Mouse (Mus musculus) hindbrain, embryonic 16.5 days (tissue): Measurements from ENCODE around the gene Gm10142. TPM values are rescaled to one million over a fixed set of nuclear protein-coding genes. Genes with fewer than 3 reads are reported as not detected.
"Not testable (repeated sequence)": the region's sequence is repeated elsewhere in the genome, so short reads cannot be mapped to it uniquely, and the experiment has no call there.

Source experiments
- ATAC-seq: fragments of 200-750 bp; cut with Nextera tagmentation; 2 replicates; pipeline ENCODE4 v1.8.0; 2017; ENCODE audit warnings: moderate TSS enrichment, moderate library complexity
- H3K27ac ChIP-seq: fragments of 300-500 bp; sonication (generic); 2 replicates; pipeline ENCODE4 v1.5.1; 2014; ENCODE audit warnings: low read depth, mild to moderate bottlenecking, control low read depth, low read length, moderate library complexity
- H3K27me3 ChIP-seq: fragments of 300-500 bp; sonication (generic); replicated peaks from 2 replicates; pipeline ENCODE4 v1.6.1; 2014; ENCODE audit warnings: low read length; ENCODE audit not compliant: control insufficient read depth, insufficient read depth
- H3K36me3 ChIP-seq: fragments of 300-500 bp; sonication (generic); 2 replicates; pipeline ENCODE4 v1.6.1; 2014; ENCODE audit warnings: mild to moderate bottlenecking, low read length, moderate library complexity, mixed read lengths; ENCODE audit not compliant: control insufficient read depth, insufficient read depth
- H3K4me1 ChIP-seq: fragments of 300-500 bp; sonication (generic); 2 replicates; pipeline ENCODE4 v1.6.1; 2014; ENCODE audit warnings: low read depth, low read length; ENCODE audit not compliant: control insufficient read depth, insufficient read depth
- H3K4me2 ChIP-seq: fragments of 300-500 bp; sonication (generic); 2 replicates; pipeline ENCODE4 v1.6.1; 2014; ENCODE audit warnings: mild to moderate bottlenecking, low read length, control low read depth, moderate library complexity
- H3K4me3 ChIP-seq: fragments of 300-500 bp; sonication (generic); 2 replicates; pipeline ENCODE4 v1.5.1; 2014; ENCODE audit warnings: mild to moderate bottlenecking, low read length, control low read depth, moderate library complexity
- H3K9ac ChIP-seq: fragments of 300-500 bp; sonication (generic); 2 replicates; pipeline ENCODE4 v1.6.1; 2014; ENCODE audit warnings: low read depth, mild to moderate bottlenecking, control low read depth, low read length, moderate library complexity
- H3K9me3 ChIP-seq: fragments of 300-500 bp; sonication (generic); 2 replicates; pipeline ENCODE4 v1.6.1; 2014; ENCODE audit warnings: mild to moderate bottlenecking, low read length, moderate library complexity; ENCODE audit not compliant: control insufficient read depth
- WGBS: fragments of 180-500 bp; shearing (Covaris S2); extraction: QIAGEN DNeasy Blood & Tissue Kit; methylation state at CpG from one replicate; pipeline ENCODE4 v1.1.7; 2014; 5-methylcytosine and 5-hydroxymethylcytosine counted together
- polyA plus RNA-seq: library from polyadenylated mRNA; unstranded; fragments of >200 nt; fragmentation: Nextera tagmentation; extraction: Ambion mirVana; gene quantifications from 2 replicates; pipeline ENCODE4 v1.2.1, GENCODE M21; 2015

The Gm10142 gene
- polyA plus RNA-seq, 1 experiment from 2014 or later = not detected

GRCm38 (mm10) chr10:77752312-77752711 is 36.7 kb downstream of the Gm10142 start:
- H3K4me2 ChIP-seq = not testable (repeated sequence)

GRCm38 (mm10) chr10:77753448-77753847 is 37.8 kb downstream of the Gm10142 start:
- Histone ChIP-seq H3K4me3 (no peak overlapping the region), H3K27ac (no peak overlapping the region), H3K4me2 (no peak overlapping the region), H3K36me3 (no peaks in the 10 kb centered on the region), H3K9ac (no peak overlapping the region), H3K4me1 (no peaks in the 10 kb centered on the region), H3K27me3 (no peaks in the 10 kb centered on the region), H3K9me3 (no peaks in the 10 kb centered on the region)
- no peak for ATAC-seq

More at GRCm38 (mm10) chr10:77752312-77752711, 36.7 kb downstream of the Gm10142 start:
- H3K4me1 ChIP-seq, H3K4me3 ChIP-seq, H3K36me3 ChIP-seq, H3K27me3 ChIP-seq, H3K27ac ChIP-seq, ATAC-seq, H3K9ac ChIP-seq, H3K9me3 ChIP-seq: not testable (repeated sequence)
- WGBS = 55% methylated on average over 3 of the region's 3 CpGs

GRCm38 (mm10) chr10:77759582-77759981 is 44.0 kb downstream of the Gm10142 start, which contains the start of gene Gm3233:
Gene Gm3233 (minus strand): TSS chr10:77759682.
- H3K36me3 ChIP-seq, H3K9ac ChIP-seq, H3K9me3 ChIP-seq, H3K4me1 ChIP-seq, ATAC-seq, H3K4me2 ChIP-seq, H3K4me3 ChIP-seq, H3K27me3 ChIP-seq, H3K27ac ChIP-seq: not testable (repeated sequence)
- WGBS = no CpG with 5 or more reads among the region's 1 CpGs

Other genes with a start within 250 kb of the Gm10142 start
- gene Fam207a, start 200.0 kb upstream of the Gm10142 start, polyA plus RNA-seq = 43.5 and 43.8 TPM in 2 replicates
- 0.92 and 1.1 TPM in 2 replicates for gene Itgb2, start 185.6 kb upstream of the Gm10142 start, polyA plus RNA-seq
- 84.4 and 88.3 TPM in 2 replicates for gene Pttg1ip, start 134.1 kb upstream of the Gm10142 start, polyA plus RNA-seq
- 303 and 334 TPM in 2 replicates for gene Sumo3, start 109.7 kb upstream of the Gm10142 start, polyA plus RNA-seq
- gene Gm49325, start 109.6 kb upstream of the Gm10142 start, polyA plus RNA-seq = not detected in 2 replicates
- gene Ube2g2, start 93.5 kb upstream of the Gm10142 start, polyA plus RNA-seq = 85.0 and 91.0 TPM in 2 replicates
- gene Tspear, start 29.2 kb upstream of the Gm10142 start, polyA plus RNA-seq = 1.3 and 1.6 TPM in 2 replicates
- gene Gm19402, start 25.1 kb upstream of the Gm10142 start, polyA plus RNA-seq = not detected in 2 replicates
- gene Gm9508, start 18.6 kb upstream of the Gm10142 start, polyA plus RNA-seq = not detected in 2 replicates
- gene Gm10272, start 9.2 kb upstream of the Gm10142 start, polyA plus RNA-seq = not detected in 2 replicates
- gene Gm10024, start 4.3 kb upstream of the Gm10142 start, polyA plus RNA-seq = not detected in 2 replicates
- not detected in 2 replicates for gene Krtap12-1, start 4.8 kb downstream of the Gm10142 start, polyA plus RNA-seq
- gene Gm10100, start 10.7 kb downstream of the Gm10142 start, polyA plus RNA-seq = not detected in 2 replicates
- gene Gm18596, start 26.8 kb downstream of the Gm10142 start, polyA plus RNA-seq = not detected in 2 replicates
- not detected in 2 replicates for gene Gm9736, start 35.5 kb downstream of the Gm10142 start, polyA plus RNA-seq
- gene Gm3233, start 43.9 kb downstream of the Gm10142 start, polyA plus RNA-seq = not detected in 2 replicates
- not detected in 2 replicates for gene Gm3238, start 55.5 kb downstream of the Gm10142 start, polyA plus RNA-seq
- gene Gm7138, start 61.1 kb downstream of the Gm10142 start, polyA plus RNA-seq = not detected in 2 replicates
- not detected in 2 replicates for gene Gm3250, start 66.7 kb downstream of the Gm10142 start, polyA plus RNA-seq
- not detected in 2 replicates for gene Gm7137, start 72.4 kb downstream of the Gm10142 start, polyA plus RNA-seq
- gene Gm9639, start 79.3 kb downstream of the Gm10142 start, polyA plus RNA-seq = not detected in 2 replicates
- not detected in 2 replicates for gene Gm19668, start 83.3 kb downstream of the Gm10142 start, polyA plus RNA-seq
- gene Gm9507, start 96.0 kb downstream of the Gm10142 start, polyA plus RNA-seq = not detected in 2 replicates
- not detected in 2 replicates for gene Gm2696, start 98.9 kb downstream of the Gm10142 start, polyA plus RNA-seq
- gene Krtap10-4, start 111.3 kb downstream of the Gm10142 start, polyA plus RNA-seq = not detected in 2 replicates
- not detected in 2 replicates for gene Krtap10-10, start 120.1 kb downstream of the Gm10142 start, polyA plus RNA-seq
- not detected in 2 replicates for gene Gm36176, start 131.0 kb downstream of the Gm10142 start, polyA plus RNA-seq
- gene Gm10318, start 137.1 kb downstream of the Gm10142 start, polyA plus RNA-seq = not detected in 2 replicates
- gene Gm3285, start 146.2 kb downstream of the Gm10142 start, polyA plus RNA-seq = not detected in 2 replicates
- 23.7 and 25.7 TPM in 2 replicates for gene Lrrc3, start 186.7 kb downstream of the Gm10142 start, polyA plus RNA-seq